Mouse (Mus musculus) MEL-GATA-1-ER (cell line): ENCODE measurements around the gene Psd.

Source experiments
- DNase-seq: peaks from one replicate; pipeline ENCODE4 v3.0.0-alpha.2; 2012; ENCODE audit warnings: low read depth; ENCODE audit errors: extremely low read depth

The Psd gene

GRCm38 (mm10) chr19:46308303-46308702 is 18.7 kb downstream of the Psd start:
- no peak for DNase-seq

DNA sequence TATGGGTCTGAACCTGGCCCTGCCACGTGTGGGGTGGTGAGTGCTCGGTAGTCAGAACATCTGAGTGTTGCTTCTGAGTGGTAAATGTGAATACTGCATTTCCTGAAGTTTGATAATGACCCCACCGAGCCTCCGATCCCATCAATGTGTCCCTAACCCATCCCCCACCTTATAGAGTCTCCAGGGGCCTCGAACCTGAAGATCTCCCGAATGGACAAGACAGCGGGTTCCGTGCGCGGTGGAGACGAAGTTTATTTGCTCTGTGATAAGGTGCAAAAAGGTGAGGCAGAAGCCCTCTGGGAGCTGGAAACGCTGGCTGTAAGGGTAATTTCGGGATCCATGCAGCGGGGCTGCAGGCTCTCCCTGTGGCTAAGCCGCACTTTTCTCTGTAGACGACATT is 19.2 kb downstream of the Psd start:
- no peak for DNase-seq

GRCm38 (mm10) chr19:46306751-46307289 is 20.1 kb downstream of the Psd start:
- no peak for DNase-seq

- DNase-seq = no peak
Observed at GRCm38 (mm10) chr19:46306268-46306610, 20.7 kb downstream of the Psd start.

DNA sequence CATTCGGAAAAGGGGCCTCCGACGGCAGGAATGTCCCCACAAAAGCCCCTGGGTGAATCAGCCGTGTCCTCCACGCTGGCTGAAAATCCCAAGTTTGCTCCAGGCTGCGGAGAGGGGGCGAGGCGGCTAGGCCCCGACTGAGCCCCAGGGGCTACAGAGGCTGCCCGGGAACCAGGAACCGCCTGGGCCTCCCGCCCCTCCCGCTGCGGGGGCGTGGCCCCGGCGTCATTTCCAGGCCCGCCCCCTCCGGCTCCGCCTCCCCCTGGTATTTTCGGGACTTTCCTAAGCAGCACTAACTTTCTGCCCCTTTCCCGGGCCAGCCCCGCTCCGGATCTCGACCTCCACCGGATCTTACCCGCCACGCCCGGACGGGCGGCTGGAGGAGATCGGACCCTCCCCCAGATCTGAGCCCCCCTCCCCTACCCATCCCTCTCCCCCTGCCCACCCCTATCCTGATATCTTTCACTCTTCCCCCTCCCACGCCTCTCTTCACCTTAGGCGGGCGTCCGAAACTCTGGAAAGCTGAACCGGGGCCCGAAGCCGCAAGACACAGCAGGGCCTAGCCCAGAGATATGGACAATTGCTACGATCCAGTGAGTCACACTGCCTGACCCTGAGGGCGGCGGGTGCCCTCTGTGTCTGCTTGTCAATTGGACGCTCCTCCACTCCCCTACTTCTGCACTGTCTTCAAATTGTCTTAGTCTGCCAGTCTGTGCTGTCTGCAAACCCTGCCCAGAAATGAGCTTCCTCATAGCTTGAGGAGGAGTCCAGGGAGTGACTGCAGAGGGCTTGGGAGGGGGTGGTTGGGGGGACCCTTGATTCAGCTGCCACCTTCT is 21.3 kb downstream of the Psd start:
- peak; percentile 79 for DNase-seq

DNA sequence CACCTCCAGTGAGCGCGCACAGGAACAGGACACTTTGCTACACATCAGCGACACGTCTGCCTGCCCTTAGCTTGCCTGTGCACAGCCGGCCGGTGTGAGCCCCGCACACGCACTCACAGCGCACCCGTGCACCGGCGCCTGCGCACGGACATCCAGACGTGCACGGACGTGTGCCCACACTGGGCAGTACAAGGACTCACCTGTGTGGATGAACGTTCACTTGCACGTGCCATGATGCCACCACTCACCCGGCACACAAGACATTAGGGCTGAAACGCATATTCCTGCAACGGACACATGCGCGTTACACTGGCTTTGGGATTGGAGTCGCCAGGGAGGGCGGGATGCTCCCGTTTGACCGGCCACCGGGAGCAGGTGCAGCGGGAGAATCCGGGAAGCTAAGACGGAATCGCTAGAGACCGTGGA is 22.0 kb downstream of the Psd start:
- DNase-seq = peak; percentile 44

GRCm38 (mm10) chr19:46304216-46304841 is 22.6 kb downstream of the Psd start, which contains the start of gene Nfkb2:
Nfkb2 (plus strand) TSS chr19:46304320.
- peak; percentile 94 for DNase-seq

DNA sequence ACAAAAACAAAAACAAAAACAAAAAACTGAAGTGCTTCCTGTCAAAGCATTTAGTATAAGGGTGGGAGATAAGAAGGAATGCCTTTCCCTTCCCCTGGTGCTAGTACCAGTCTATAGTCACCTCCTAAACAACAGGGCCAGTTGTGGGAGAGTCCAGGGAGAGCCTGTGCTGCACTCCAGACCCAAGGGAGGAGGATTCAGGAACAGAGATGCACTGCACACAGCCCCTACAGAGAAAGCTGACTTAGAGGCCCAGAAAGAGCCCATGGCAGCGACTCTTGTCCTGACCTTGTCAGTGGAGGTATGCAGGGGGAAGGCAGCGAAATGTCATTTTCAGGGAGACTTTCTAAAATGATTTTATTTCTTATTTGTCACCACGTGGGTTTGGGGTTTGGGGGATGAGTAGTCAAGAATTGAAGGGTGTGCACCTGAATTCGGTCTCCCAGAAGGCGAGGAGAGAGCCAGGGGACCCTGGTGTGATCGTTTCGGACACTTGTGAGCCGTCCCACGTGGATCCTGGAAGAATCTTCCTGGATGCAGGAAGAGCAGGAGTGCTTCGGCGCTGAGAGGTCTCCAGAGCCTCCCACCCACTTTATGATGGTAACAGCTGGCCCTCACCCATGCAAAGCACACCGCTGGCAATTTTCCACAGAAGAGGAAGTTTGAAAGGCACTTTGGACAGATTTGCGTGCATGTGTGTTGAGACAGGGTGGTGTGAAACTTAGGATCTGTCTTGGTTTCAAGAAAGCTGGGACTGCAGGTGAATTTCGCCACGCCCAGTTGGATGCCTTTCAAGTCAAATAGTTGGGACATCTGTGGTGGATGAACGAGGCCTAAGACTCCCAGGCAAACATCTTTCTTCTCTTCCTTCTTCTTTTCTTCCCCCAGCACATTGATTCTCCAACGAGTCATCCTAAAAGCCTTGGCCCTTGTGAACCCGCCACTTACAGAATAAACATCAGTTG is 23.4 kb downstream of the Psd start:
- DNase-seq = no peak

DNA sequence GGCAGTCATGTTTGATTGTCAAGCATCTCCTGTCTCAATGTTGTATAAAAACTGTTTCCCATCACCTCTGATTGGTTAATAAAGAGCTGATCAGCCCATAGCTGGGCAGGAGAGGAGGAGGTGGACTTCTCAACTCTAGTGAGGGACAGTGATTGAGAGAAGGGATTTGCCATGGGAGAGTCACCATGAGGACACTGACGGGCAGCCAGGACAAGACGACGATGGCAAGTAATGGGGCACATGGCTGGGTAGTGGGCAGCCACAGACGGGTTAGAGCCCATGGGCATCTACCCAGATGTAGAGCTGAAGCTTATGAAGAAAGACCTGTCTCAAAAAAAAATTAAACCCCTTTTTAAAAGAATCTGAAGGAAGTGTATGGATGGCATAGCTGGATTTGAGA is 24.4 kb downstream of the Psd start:
- no peak for DNase-seq

DNA sequence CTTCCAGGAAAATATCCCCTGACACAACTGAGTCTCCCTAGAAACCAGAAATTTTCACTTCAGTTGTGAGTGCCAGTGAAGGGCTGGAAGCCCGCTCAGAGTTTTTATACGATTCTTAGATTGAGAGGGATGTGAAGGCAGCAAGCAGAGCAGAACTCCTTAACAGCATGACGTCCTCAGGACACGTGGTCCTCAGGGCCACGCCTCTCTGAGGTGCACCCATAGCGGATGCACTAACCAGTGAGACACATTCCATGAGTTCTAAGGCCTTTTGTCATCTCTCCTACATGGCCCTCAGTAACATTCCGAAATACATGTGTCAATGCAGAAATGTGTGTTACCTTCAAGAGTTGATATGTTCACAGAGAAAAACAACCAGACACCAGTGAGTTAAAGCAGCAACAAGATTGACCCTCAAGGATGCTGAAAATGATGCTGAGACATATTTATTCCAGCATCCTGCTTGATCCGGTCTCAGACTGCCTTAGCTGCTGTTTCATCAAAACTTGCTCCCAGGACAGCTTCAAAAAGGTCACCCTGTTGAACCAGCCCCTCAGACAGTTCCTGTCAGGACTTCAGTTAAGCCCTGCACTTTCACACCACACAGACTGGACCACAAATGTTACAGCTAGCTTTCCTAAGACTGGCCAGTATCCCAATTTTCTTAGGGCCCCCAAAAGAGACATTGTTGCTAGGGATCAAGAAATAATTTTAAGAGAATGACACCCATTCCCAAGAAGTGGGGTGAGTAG is 26.5 kb downstream of the Psd start:
- no peak for DNase-seq

GRCm38 (mm10) chr19:46296938-46297337 is 30.0 kb downstream of the Psd start:
- no peak for DNase-seq

DNA sequence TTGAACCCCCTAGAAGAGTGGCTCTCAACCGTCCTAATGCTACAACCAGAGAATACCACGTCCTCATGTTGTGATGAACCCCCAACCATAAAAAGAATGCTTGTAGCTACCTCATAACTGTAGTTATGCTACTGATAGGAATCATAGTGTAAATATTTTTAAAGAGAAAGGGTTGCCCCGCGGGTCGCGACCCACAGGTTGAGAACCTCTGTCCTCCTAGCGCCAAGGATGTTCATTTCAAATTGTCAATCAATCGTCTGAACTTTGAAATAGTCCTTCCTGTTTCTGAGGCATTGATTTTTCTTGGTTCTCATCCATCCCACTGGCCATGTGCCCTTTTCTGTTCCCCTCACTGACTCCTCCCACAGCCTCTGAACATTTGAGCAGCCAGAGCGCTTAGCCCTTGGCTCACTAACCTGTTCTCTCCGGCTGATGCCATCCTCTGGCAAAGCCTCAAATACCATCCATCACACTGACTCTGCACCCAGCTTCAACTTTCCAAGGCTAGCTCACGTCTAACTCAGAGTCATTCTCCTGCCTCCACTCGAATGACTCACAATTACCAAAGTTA is 36.3 kb downstream of the Psd start:
- no peak for DNase-seq

DNA sequence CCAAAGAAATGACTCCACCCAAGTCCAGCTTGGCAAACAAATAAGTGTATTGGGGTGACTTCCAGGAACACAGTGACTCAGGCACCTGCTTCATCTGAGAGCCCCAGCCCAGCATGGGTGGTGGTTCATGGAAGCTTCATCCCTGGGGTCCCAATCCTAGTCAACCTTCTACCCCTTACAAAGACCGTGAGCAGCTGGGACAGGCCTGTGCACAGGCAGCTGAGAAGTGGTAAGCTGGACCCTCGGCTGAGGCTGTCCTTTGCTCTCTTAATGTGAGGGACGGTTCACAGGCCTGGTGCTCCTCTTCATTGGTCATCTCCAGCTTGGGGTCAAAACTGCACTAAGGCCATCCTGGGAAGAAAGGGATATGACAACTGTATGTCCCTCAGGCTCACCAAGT is 39.4 kb downstream of the Psd start:
- no peak for DNase-seq

- no peak for DNase-seq
Observed at GRCm38 (mm10) chr19:46286926-46287325, 40.0 kb downstream of the Psd start.

GRCm38 (mm10) chr19:46286047-46286446 is 40.9 kb downstream of the Psd start:
- DNase-seq = no peak

GRCm38 (mm10) chr19:46285631-46286030 is 41.3 kb downstream of the Psd start:
- DNase-seq = no peak

DNA sequence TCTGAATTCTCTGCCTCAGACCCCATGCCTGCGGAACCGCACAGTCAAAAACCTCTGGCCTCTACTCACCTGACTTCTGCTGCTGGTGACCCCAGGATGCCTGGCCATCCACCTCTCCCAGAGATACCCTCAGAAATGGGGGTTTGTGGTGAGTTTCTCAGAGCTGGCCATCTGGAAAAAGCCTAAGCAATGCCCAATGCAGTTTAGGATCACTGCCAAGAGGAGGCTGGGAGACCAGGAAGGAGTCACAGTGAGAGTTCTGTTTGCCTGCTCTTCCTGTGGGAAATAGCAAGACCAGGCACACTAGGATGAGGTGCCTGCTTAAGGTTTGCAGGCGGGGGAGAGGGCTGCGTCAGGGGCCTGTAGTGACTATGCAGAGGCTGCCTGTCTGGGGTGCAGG is 42.3 kb downstream of the Psd start:
- no peak for DNase-seq

GRCm38 (mm10) chr19:46282081-46282849 is 44.7 kb downstream of the Psd start:
- DNase-seq = no peak

- peak; percentile 40 for DNase-seq
Observed at GRCm38 (mm10) chr19:46275307-46275706, 51.6 kb downstream of the Psd start.

DNA sequence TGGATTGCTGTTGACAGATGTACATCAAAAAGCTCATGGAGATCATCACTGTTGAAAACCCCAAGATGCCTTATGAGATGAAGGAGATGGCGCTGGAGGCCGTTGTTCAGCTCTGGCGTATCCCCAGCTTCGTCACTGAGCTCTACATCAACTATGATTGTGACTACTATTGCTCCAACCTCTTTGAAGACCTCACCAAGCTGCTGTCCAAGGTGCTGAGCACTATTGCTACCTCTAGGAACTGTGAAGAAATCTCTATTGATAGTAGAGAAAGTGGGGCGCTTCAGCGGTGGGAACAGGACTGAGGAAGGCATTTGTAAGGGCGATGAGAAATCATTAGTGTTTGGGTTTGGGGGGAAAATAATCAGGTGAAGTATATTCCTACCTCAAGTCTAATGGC is 62.2 kb downstream of the Psd start:
- peak; percentile 19 for DNase-seq
